Mouse (Mus musculus) liver, adult 2 months (tissue): Measurements from ENCODE around the gene Lsm10. TPM values are rescaled to one million over a fixed set of nuclear protein-coding genes. Genes with fewer than 3 reads are reported as not detected.
A peak's percentile ranks its signal among the peaks of the same experiment; 100 is the strongest.

ENCODE experiments used
- DNase-seq: peaks from one replicate; pipeline ENCODE4 v3.0.0-alpha.2; 2011; ENCODE audit warnings: low read depth, low spot score; ENCODE audit errors: extremely low read depth
- H3K27ac ChIP-seq: fragments of 200-500 bp; replicated peaks from 2 replicates; pipeline ENCODE4 v1.5.1; 2012; ENCODE audit warnings: low read depth, mild to moderate bottlenecking, control low read depth, inconsistent platforms, low read length; ENCODE audit not compliant: insufficient read depth
- H3K27me3 ChIP-seq: fragments of 200-500 bp; 2 replicates; pipeline ENCODE4 v1.6.1; 2012; ENCODE audit warnings: mild to moderate bottlenecking, moderate library complexity, low read length, inconsistent platforms; ENCODE audit not compliant: control insufficient read depth, insufficient read depth
- H3K36me3 ChIP-seq: fragments of 200-500 bp; 2 replicates; pipeline ENCODE4 v1.6.1; 2012; ENCODE audit warnings: low read length, inconsistent platforms; ENCODE audit not compliant: control insufficient read depth, insufficient read depth
- H3K4me1 ChIP-seq: fragments of 200-500 bp; 2 replicates; pipeline ENCODE4 v1.6.1; 2011; ENCODE audit warnings: low read length; ENCODE audit not compliant: control insufficient read depth, insufficient read depth
- H3K4me3 ChIP-seq: fragments of 200-500 bp; 2 replicates; pipeline ENCODE4 v1.5.1; 2011; ENCODE audit warnings: low read depth, mild to moderate bottlenecking, control low read depth, low read length, moderate library complexity; ENCODE audit not compliant: insufficient read depth
- H3K79me2 ChIP-seq: fragments of 200-500 bp; 2 replicates; pipeline ENCODE4 v1.6.1; 2012; ENCODE audit warnings: inconsistent platforms, mild to moderate bottlenecking, low read length, moderate library complexity; ENCODE audit not compliant: control insufficient read depth, insufficient read depth
- H3K9ac ChIP-seq: fragments of 200-500 bp; 2 replicates; pipeline ENCODE4 v1.6.1; 2012; ENCODE audit warnings: low read depth, mild to moderate bottlenecking, control low read depth, inconsistent platforms, low read length
- CTCF ChIP-seq: fragments of 200-500 bp; IDR thresholded peaks from 2 replicates; pipeline ENCODE4 v1.5.1; 2011; ENCODE audit warnings: low read depth, low read length, control low read depth
- POLR2A ChIP-seq: fragments of 200-500 bp; IDR thresholded peaks from 2 replicates; pipeline ENCODE4 v1.6.1; 2011; ENCODE audit warnings: low read length, control low read depth; ENCODE audit not compliant: insufficient read depth; ENCODE audit errors: extremely low read depth
- WGBS: fragments of 180-500 bp; shearing (Covaris S2); methylation state at CpG from one replicate; pipeline ENCODE4 v1.1.7; 2018; 5-methylcytosine and 5-hydroxymethylcytosine counted together
- polyA plus RNA-seq: library from polyadenylated mRNA; depleted of rRNA; stranded (reverse); fragments of >200 nt; gene quantifications from 2 replicates; pipeline ENCODE4 v1.2.3, GENCODE M21; 2012
- total RNA-seq: library from RNA; depleted of rRNA; stranded (reverse); fragments of >200 nt; gene quantifications from 2 replicates; pipeline ENCODE4 v1.2.3, GENCODE M21; 2014

Lsm10 gene
- total and polyA plus RNA-seq, 2 experiments, result 20.0 to 28.4 TPM

- WGBS, result 84% methylated on average over 10 of the region's 10 CpGs
These were observed 35.1 kb downstream of the Lsm10 start for GRCm38 (mm10) chr4:126131290-126132121.

GRCm38 (mm10) chr4:126132636-126133264, 36.3 kb downstream of the Lsm10 start:
- peaks cover 44% of the 10 kb centered on the region for H3K36me3 ChIP-seq
- TF ChIP-seq POLR2A (no peak), CTCF (no peak)
- peak overlapping the region; percentile 78 for H3K27ac ChIP-seq
- no peak overlapping the region for H3K4me3 ChIP-seq
- DNase-seq, result no peak
- 88% methylated on average over 6 of the region's 6 CpGs for WGBS
- H3K4me1 ChIP-seq, result peaks cover 4% of the 10 kb centered on the region; the same call in 1 of the 2 replicates
- H3K27me3 ChIP-seq, result no peaks in the 10 kb centered on the region
- H3K79me2 ChIP-seq, result no peaks in the 10 kb centered on the region
- H3K9ac ChIP-seq, result no peak overlapping the region

More at GRCm38 (mm10) chr4:126131290-126132121, 35.1 kb downstream of the Lsm10 start:
- no peaks in the 10 kb centered on the region for H3K27me3 ChIP-seq
- DNase-seq, result peak; percentile 42
- H3K79me2 ChIP-seq, result no peaks in the 10 kb centered on the region
- H3K27ac ChIP-seq, result peak overlapping the region; percentile 78
- TF ChIP-seq CTCF (no peak), POLR2A (no peak)
- H3K9ac ChIP-seq, result 0 out of 2 replicates have a peak overlapping the region, but pooled peaks have one; percentile 10
- no peak overlapping the region for H3K4me3 ChIP-seq
- H3K4me1 ChIP-seq, result peaks cover 4% of the 10 kb centered on the region; the same call in 1 of the 2 replicates
- H3K36me3 ChIP-seq, result peaks cover 46% of the 10 kb centered on the region

- H3K79me2 ChIP-seq, result no peaks in the 10 kb centered on the region
- no peak overlapping the region for H3K4me3 ChIP-seq
- peaks cover 41% of the 10 kb centered on the region for H3K36me3 ChIP-seq
- no peaks in the 10 kb centered on the region for H3K27me3 ChIP-seq
- peak overlapping the region; percentile 14; the same call in 1 of the 2 replicates for H3K27ac ChIP-seq
- H3K4me1 ChIP-seq, result peaks cover 4% of the 10 kb centered on the region; the same call in 1 of the 2 replicates
- H3K9ac ChIP-seq, result no peak overlapping the region
- no peak for DNase-seq
- TF ChIP-seq CTCF, result no peak
- TF ChIP-seq POLR2A, result no peak
- WGBS, result 93% methylated on average over 4 of the region's 4 CpGs
These were observed 37.8 kb downstream of the Lsm10 start for GRCm38 (mm10) chr4:126134236-126134635.

- no peaks in the 10 kb centered on the region for H3K79me2 ChIP-seq
- no peak overlapping the region for H3K4me3 ChIP-seq
- DNase-seq, result no peak
- H3K4me1 ChIP-seq, result peaks cover 5% of the 10 kb centered on the region; the same call in 1 of the 2 replicates
- WGBS, result 78% methylated on average over 4 of the region's 4 CpGs
- H3K27me3 ChIP-seq, result no peaks in the 10 kb centered on the region
- no peak overlapping the region for H3K9ac ChIP-seq
- TF ChIP-seq POLR2A (no peak), CTCF (no peak)
- H3K36me3 ChIP-seq, result peaks cover 40% of the 10 kb centered on the region
- peak overlapping the region; percentile 20; the same call in 1 of the 2 replicates for H3K27ac ChIP-seq
These were observed 38.2 kb downstream of the Lsm10 start for GRCm38 (mm10) chr4:126134639-126135038.

- WGBS, result 84% methylated on average over 4 of the region's 4 CpGs
- peaks cover 31% of the 10 kb centered on the region for H3K36me3 ChIP-seq
These were observed 41.4 kb downstream of the Lsm10 start for GRCm38 (mm10) chr4:126137773-126138172.

More at GRCm38 (mm10) chr4:126137773-126138172, 41.4 kb downstream of the Lsm10 start:
- H3K27me3 ChIP-seq, result no peaks in the 10 kb centered on the region
- peaks cover 9% of the 10 kb centered on the region; the same call in 1 of the 2 replicates for H3K4me1 ChIP-seq
- no peak overlapping the region for H3K9ac ChIP-seq
- DNase-seq, result no peak
- TF ChIP-seq CTCF (no peak), POLR2A (no peak)
- no peaks in the 10 kb centered on the region for H3K79me2 ChIP-seq
- no peak overlapping the region for H3K27ac ChIP-seq
- H3K4me3 ChIP-seq, result no peak overlapping the region
